Mouse (Mus musculus) bone marrow macrophage, adult 2 months (primary cell): ENCODE data around the gene Sap30l.

ENCODE experiments used
- CTCF ChIP-seq: IDR thresholded peaks from 2 replicates; pipeline ENCODE4 v1.5.1; 2012; ENCODE audit warnings: low read depth, mild to moderate bottlenecking, low read length, moderate library complexity
- POLR2A ChIP-seq: IDR thresholded peaks from 2 replicates; pipeline ENCODE4 v1.6.1; 2012; ENCODE audit warnings: mild to moderate bottlenecking, low read depth, low read length, borderline replicate concordance

GRCm38 (mm10) chr11:57797828-57798227, 3.6 kb upstream of the Sap30l start:
- no peak for TF ChIP-seq CTCF
- TF ChIP-seq POLR2A = no peak
